18 mouse cellular contexts compared by ENCODE assay signal in genomic region chr3:144890246-144890758, GRCm38 (mm10). TPM values are rescaled to one million over a fixed set of nuclear protein-coding genes. Genes with fewer than 3 reads are reported as not detected.
"Had no signal": no experiment of that assay in that cellular context is flagged by ENCODE, and none has a peak within 500 bp of the region (broad histone marks: within the 10 kb centered on the region; RNA-seq: fewer than 3 reads in every experiment).

No protein-coding gene starts in this region.

- DNase-seq: kidney, adult 11 months; layer of hippocampus, adult 9-11 months; layer of hippocampus, postnatal 36 days; liver, embryonic 13.5 days; liver, postnatal 0 days; lung, postnatal 14 days; right cerebral cortex, postnatal 4 days; spleen, adult 18-20 months; thymus, postnatal 36 days had no signal

- H3K9me3 ChIP-seq: limb, embryonic 15.5 days; liver, embryonic 13.5 days; lung, embryonic 15.5 days; midbrain, embryonic 15.5 days; neural tube, embryonic 12.5 days; stomach, embryonic 15.5 days had no signal

- H3K36me3 ChIP-seq: limb, embryonic 15.5 days; liver, embryonic 13.5 days; lung, embryonic 15.5 days; midbrain, embryonic 15.5 days; neural tube, embryonic 12.5 days; stomach, embryonic 15.5 days had no signal

- H3K9ac ChIP-seq: limb, embryonic 15.5 days; liver, embryonic 13.5 days; liver, postnatal 0 days; lung, embryonic 15.5 days; midbrain, embryonic 15.5 days; neural tube, embryonic 12.5 days; stomach, embryonic 15.5 days had no signal

- H3K27me3 ChIP-seq: limb, embryonic 15.5 days; liver, embryonic 13.5 days; lung, embryonic 15.5 days; megakaryocyte, embryonic 14.5 days; midbrain, embryonic 15.5 days; neural tube, embryonic 12.5 days; stomach, embryonic 15.5 days had no signal

- H3K27ac ChIP-seq: limb, embryonic 15.5 days; liver, embryonic 13.5 days; lung, embryonic 15.5 days; macrophage; midbrain, embryonic 15.5 days; neural tube, embryonic 12.5 days; stomach, embryonic 15.5 days had no signal

- ATAC-seq: liver, postnatal 0 days; midbrain, embryonic 15.5 days had no signal

- H3K4me3 ChIP-seq: limb, embryonic 15.5 days; liver, embryonic 13.5 days; lung, embryonic 15.5 days; megakaryocyte, embryonic 14.5 days; midbrain, embryonic 15.5 days; neural tube, embryonic 12.5 days; stomach, embryonic 15.5 days had no signal

- H3K4me2 ChIP-seq: limb, embryonic 15.5 days; liver, embryonic 13.5 days; lung, embryonic 15.5 days; midbrain, embryonic 11.5 days; midbrain, embryonic 15.5 days; neural tube, embryonic 12.5 days; stomach, embryonic 15.5 days had no signal

- H3K4me1 ChIP-seq: limb, embryonic 15.5 days; liver, embryonic 13.5 days; lung, embryonic 15.5 days; megakaryocyte, embryonic 14.5 days; midbrain, embryonic 15.5 days; neural tube, embryonic 12.5 days; stomach, embryonic 15.5 days had no signal

RNA-seq across cellular contexts. Expression of gene Clca3b, which starts 41.1 kb away (rescaled TPM):
- polyA plus RNA-seq: limb, embryonic 15.5 days; liver, embryonic 13.5 days; liver, postnatal 0 days; macrophage; midbrain, embryonic 11.5 days; midbrain, embryonic 15.5 days; neural tube, embryonic 12.5 days had no signal

RNA-seq across cellular contexts. Expression of gene Clca4b, which starts 42.0 kb away (rescaled TPM):
- polyA plus RNA-seq: limb, embryonic 11.5 days; limb, embryonic 15.5 days; liver, embryonic 13.5 days; liver, postnatal 0 days; lung, embryonic 15.5 days; macrophage; midbrain, embryonic 11.5 days; midbrain, embryonic 15.5 days; neural tube, embryonic 12.5 days had no signal
